Comparison of ENCODE assay signal across 22 mouse cellular contexts in the genomic region with DNA sequence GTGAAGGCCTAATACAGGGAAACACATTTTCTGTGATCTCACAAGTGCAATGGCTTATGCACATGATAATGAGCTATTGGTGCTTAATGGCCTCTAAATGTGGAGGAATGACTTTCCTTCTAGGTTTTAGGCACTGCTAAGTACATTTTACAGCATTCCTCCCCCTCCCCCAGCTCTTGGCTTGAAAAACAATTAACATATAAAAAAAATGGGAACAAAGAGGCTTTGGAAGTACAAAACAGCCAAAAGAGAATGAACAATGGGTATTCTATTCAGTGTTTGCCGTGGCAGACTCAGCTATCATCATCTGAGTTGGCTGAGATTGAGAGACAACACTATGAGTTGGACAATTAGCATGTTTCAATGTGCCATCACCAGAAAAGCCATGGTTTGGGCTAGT.
DNase-seq lines count a peak whose midpoint lies in the region; ATAC-seq lines count a peak whose summit lies in the region.
"Had no signal": no experiment of that assay in that cellular context is flagged by ENCODE, and none has a peak within 500 bp of the region (broad histone marks: within the 10 kb centered on the region; RNA-seq: fewer than 3 reads in every experiment).

No protein-coding gene starts in this region.

- DNase-seq in embryo, embryonic 9.5 days (ENCODE audit: extremely low spot score), result peak; percentile 1
- no peak for DNase-seq in embryo, embryonic 10 days (ENCODE audit: low spot score)
- peak; percentile 9 to 19 for DNase-seq in left cerebral cortex, adult 9 months (ENCODE audit: low spot score in 2 of 2)
- no peak for DNase-seq in left cerebral cortex, adult 11 months (ENCODE audit: low spot score)
- peak; percentile 10 for DNase-seq in mesoderm, embryonic 11.5 days (ENCODE audit: low read depth, low spot score)
- DNase-seq in adrenal gland, postnatal 25 days, result no peak
- DNase-seq: adrenal gland, postnatal 14 days; cerebellum, adult 11-12 months; cerebellum, postnatal 25 days; embryo, embryonic 11 days; gastrocnemius, postnatal 10 days; kidney, adult 2 months; liver, embryonic 13.5 days; lung, adult 2 months; lung, postnatal 14 days; right cerebral cortex, postnatal 25 days; spleen, adult 18-20 months; thymus, postnatal 4 days had no signal

- ATAC-seq in megakaryocyte-erythroid progenitor cell, adult 5-6 weeks (replicated peaks; ENCODE audit: low FRiP score, low TSS enrichment, poor library complexity, severe bottlenecking), result no peak
- ATAC-seq: CD4-positive, CD25-positive, alpha-beta regulatory T cell, adult 4 months; forebrain, embryonic 13.5 days; midbrain, embryonic 13.5 days had no signal

Comparison
In these comparisons a context has a peak if more than half of its experiments do, and no peak if none do; other contexts are left out.
1. DNase-seq: peak in embryo, embryonic 9.5 days (single experiment), left cerebral cortex, adult 9 months (2 of 2) and mesoderm, embryonic 11.5 days (single experiment); none in embryo, embryonic 10 days (single experiment), left cerebral cortex, adult 11 months (single experiment) and adrenal gland, postnatal 25 days (single experiment).